Mouse (Mus musculus): ENCODE measurements around the gene Smcr8.

DNA sequence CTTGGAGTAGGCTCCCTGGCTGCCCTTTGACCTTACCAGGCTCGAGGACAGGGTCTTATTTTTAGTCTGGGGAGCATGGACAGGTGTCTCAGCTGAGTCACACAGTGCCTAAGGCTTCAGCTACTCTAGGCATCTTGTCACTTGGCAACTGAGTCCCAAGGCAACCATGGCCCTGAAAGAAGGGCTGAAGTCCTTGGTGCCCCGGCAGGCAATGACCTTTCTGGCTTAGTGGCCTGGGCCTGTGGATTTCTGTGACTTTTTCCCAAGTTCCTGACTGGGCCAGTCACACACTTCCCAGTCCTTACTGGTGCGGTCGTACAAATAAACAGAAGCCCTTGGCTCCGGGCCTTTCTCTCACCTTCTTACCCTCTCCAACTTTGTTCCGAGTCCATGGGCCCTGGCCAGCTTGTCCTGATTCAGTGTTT lies 48.1 kb upstream of the Smcr8 start:
- TF ChIP-seq CTCF (IDR thresholded peaks at IDR 0.05), result no peak
- no peak for TF ChIP-seq EP300 (IDR thresholded peaks at IDR 0.05)
